Mouse (Mus musculus) MEL (cell line): ENCODE measurements around the gene Nploc4. TPM values are rescaled to one million over a fixed set of nuclear protein-coding genes. Genes with fewer than 3 reads are reported as not detected.

Experiments used
- DNase-seq: peaks from one replicate; pipeline ENCODE4 v3.0.0; 2011; ENCODE audit warnings: low read depth, low spot score
- H3K27ac ChIP-seq: 2 replicates; pipeline ENCODE4 v1.5.1; 2012; ENCODE audit warnings: low read depth, mild to moderate bottlenecking, control low read depth, low read length, moderate library complexity; ENCODE audit not compliant: control insufficient read depth
- H3K27me3 ChIP-seq, 2 experiments: fragments of 150-350 bp in 1 of 2; sonication (generic) in 1 of 2; 2 replicates each; pipeline ENCODE4 v1.6.1; 2012; ENCODE audit warnings: low read length in 2 of 2, mild to moderate bottlenecking in 2 of 2, improper control_type of control experiment in 1 of 2, moderate library complexity in 1 of 2; ENCODE audit not compliant: insufficient read depth in 2 of 2, control insufficient read depth in 1 of 2
- H3K36me3 ChIP-seq, 2 experiments: 2 replicates each; pipeline ENCODE4 v1.6.1; 2012 to 2014; ENCODE audit warnings: low read length in 2 of 2, improper control_type of control experiment in 1 of 2, inconsistent platforms in 1 of 2, mild to moderate bottlenecking in 1 of 2; ENCODE audit not compliant: insufficient read depth in 2 of 2, control insufficient read depth in 1 of 2
- H3K4me1 ChIP-seq, 2 experiments: fragments of 150-350 bp in 1 of 2; sonication (generic) in 1 of 2; 2 replicates each; pipeline ENCODE4 v1.6.1; 2012; ENCODE audit warnings: low read length in 2 of 2, improper control_type of control experiment in 1 of 2, mild to moderate bottlenecking in 1 of 2; ENCODE audit not compliant: insufficient read depth in 2 of 2, control insufficient read depth in 1 of 2
- H3K4me3 ChIP-seq, 2 experiments: fragments of 150-350 bp in 1 of 2; sonication (generic) in 1 of 2; 2 replicates each; pipeline ENCODE4 v1.5.1; 2012; ENCODE audit warnings: low read depth in 2 of 2, low read length in 2 of 2, mild to moderate bottlenecking in 2 of 2, moderate library complexity in 2 of 2, control low read depth in 1 of 2, improper control_type of control experiment in 1 of 2; ENCODE audit not compliant: control insufficient read depth in 1 of 2, insufficient read depth in 1 of 2
- H3K79me2 ChIP-seq: 2 replicates; pipeline ENCODE4 v1.6.1; 2012; ENCODE audit warnings: mild to moderate bottlenecking, low read length, moderate library complexity; ENCODE audit not compliant: control insufficient read depth, poor library complexity, insufficient read depth
- H3K9ac ChIP-seq: 2 replicates; pipeline ENCODE4 v1.6.1; 2012; ENCODE audit warnings: low read depth, mild to moderate bottlenecking, control low read depth, low read length, moderate library complexity; ENCODE audit not compliant: control insufficient read depth, poor library complexity, severe bottlenecking
- H3K9me3 ChIP-seq: fragments of 150-350 bp; sonication (generic); replicated peaks from 2 replicates; pipeline ENCODE4 v1.6.1; 2012; ENCODE audit warnings: mild to moderate bottlenecking, low read length, improper control_type of control experiment, moderate library complexity; ENCODE audit not compliant: insufficient read depth
- CTCF ChIP-seq, 3 experiments: IDR thresholded peaks in 2 of 3; conservative IDR thresholded peaks in 1 of 3; 2 replicates each; pipeline ENCODE4 v1.5.1; 2011 to 2012; ENCODE audit warnings: low read length in 3 of 3, low read depth in 2 of 3, mild to moderate bottlenecking in 2 of 3, improper control_type of control experiment in 1 of 3, inconsistent platforms in 1 of 3, mixed read lengths in 1 of 3, moderate library complexity in 1 of 3; ENCODE audit not compliant: control insufficient read depth in 1 of 3, insufficient read depth in 1 of 3, poor library complexity in 1 of 3, severe bottlenecking in 1 of 3
- GATA1 ChIP-seq: IDR thresholded peaks from 2 replicates; pipeline ENCODE4 v1.6.1; 2011; ENCODE audit warnings: low read depth, low read length, improper control_type of control experiment
- MXI1 ChIP-seq: IDR thresholded peaks from 2 replicates; pipeline ENCODE4 v1.6.1; 2011; ENCODE audit warnings: mild to moderate bottlenecking, low read depth, low read length, improper control_type of control experiment
- RAD21 ChIP-seq: IDR thresholded peaks from 2 replicates; pipeline ENCODE4 v1.6.1; 2011; ENCODE audit warnings: mild to moderate bottlenecking, low read depth, low read length, improper control_type of control experiment
- SIN3A ChIP-seq: IDR thresholded peaks from 2 replicates; pipeline ENCODE4 v1.6.1; 2012; ENCODE audit warnings: low read length, improper control_type of control experiment, inconsistent platforms
- SMC3 ChIP-seq: IDR thresholded peaks from 2 replicates; pipeline ENCODE4 v1.6.1; 2011; ENCODE audit warnings: low read depth, low read length, improper control_type of control experiment
- TAL1 ChIP-seq: IDR thresholded peaks from 2 replicates; pipeline ENCODE4 v1.6.1; 2012; ENCODE audit warnings: mild to moderate bottlenecking, inconsistent platforms, low read length, moderate library complexity, mixed read lengths
- ZC3H11A ChIP-seq: IDR thresholded peaks from 2 replicates; pipeline ENCODE4 v1.6.1; 2012; ENCODE audit warnings: low read depth, mild to moderate bottlenecking, inconsistent platforms, low read length, improper control_type of control experiment
- ZNF384 ChIP-seq: IDR thresholded peaks from 2 replicates; pipeline ENCODE4 v1.6.1; 2012; ENCODE audit warnings: low read depth, mild to moderate bottlenecking, inconsistent platforms, low read length, improper control_type of control experiment
- polyA plus RNA-seq, 2 experiments: library from polyadenylated mRNA; stranded (reverse) in 1 of 2; unstranded in 1 of 2; fragments of >175 nt in 1 of 2; fragments of >200 nt in 1 of 2; gene quantifications; 2 replicates each; pipeline versions ENCODE4 v1.2.1 to v1.2.4; 2012; ENCODE audit warnings: low replicate concordance in 2 of 2, low read depth in 1 of 2; ENCODE audit not compliant: insufficient read length in 2 of 2, insufficient read depth in 1 of 2, missing spikeins in 1 of 2
- total RNA-seq: library from RNA; depleted of rRNA; stranded (reverse); fragments of 300-350 nt; gene quantifications from 2 replicates; pipeline ENCODE4 v1.2.3, GENCODE M21; 2012

Gene Nploc4
- total and polyA plus RNA-seq, 3 experiments = 77.4 to 352 (median 117) TPM

DNA sequence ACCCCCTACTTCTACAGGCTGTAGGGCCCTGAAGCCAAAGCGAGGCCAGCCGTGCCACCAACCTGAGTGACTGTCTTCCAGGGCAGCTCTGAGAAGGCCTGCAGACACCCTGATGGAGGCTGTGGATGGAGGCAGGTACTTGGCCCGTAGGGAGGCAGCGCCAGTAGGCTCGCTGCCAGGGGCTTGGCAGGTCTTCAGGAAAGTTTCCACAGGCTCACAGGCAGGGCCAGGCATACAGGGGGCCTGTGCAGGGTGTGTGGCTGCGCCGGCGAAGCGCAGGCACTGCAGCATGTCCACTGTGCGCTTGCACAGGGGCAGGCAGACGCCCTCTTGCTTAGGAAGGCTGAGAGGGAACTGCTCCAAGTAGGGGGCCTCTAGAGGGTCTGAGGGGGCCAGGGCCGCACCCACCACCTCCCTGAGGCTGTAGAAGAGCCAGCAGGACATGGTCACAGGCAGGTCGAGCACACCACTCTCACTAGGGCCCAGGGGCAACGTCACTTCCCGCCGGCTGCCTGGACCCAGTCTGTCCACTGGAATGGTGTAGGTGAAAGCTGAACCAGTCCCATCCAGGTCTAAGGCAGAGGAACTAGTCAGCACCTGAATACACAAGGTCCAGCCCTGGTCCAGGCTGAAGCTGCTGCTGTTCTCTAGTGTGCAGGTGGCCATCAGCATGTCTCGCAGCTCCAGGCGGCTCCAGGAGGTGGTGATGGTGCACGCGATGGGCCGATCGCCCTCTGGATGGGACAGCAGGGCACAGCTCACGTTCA, 63.5 kb downstream of the Nploc4 start:
- Histone ChIP-seq H3K79me2 (peaks cover 11% of the 10 kb centered on the region), H3K36me3 (no peaks in the 10 kb centered on the region; a peak in 1 of 4 replicates), H3K4me3 (no peak overlapping the region), H3K27ac (no peak overlapping the region), H3K9me3 (no peaks in the 10 kb centered on the region)
- TF ChIP-seq TAL1 = no peak
- TF ChIP-seq, all 39 proteins: peak for 0
- Histone ChIP-seq H3K27me3 (no peaks in the 10 kb centered on the region), H3K4me1 (peaks cover 5 to 9% of the 10 kb centered on the region in 2 experiments; a peak in 3 of 4 replicates), H3K9ac (no peak overlapping the region)
- DNase-seq = no peak

DNA sequence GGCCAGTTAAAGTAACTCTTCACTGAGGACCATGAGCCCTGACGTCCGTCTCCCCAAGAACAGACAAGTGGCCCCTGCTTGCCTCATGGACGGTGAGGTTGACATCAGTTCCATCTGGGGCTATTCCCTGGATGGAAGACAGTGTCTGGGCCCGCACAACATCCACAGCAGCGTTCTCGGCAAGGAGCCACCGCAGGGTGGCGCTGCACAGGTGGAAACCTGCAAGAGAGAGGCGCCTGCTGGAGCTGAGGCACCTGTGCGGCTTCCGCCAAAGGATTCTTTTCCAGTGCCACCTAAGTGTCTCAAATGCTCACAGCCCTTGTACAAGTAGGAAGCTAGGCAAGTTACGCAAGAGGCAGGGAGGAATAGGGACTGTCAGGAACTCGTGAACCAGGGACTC, 64.5 kb downstream of the Nploc4 start:
- Histone ChIP-seq H3K27me3 (no peaks in the 10 kb centered on the region), H3K27ac (no peak overlapping the region), H3K79me2 (peaks cover 9% of the 10 kb centered on the region), H3K4me3 (no peak overlapping the region), H3K36me3 (no peaks in the 10 kb centered on the region; a peak in 1 of 4 replicates), H3K4me1 (peaks cover 5 to 6% of the 10 kb centered on the region in 2 experiments; a peak in 3 of 4 replicates), H3K9ac (no peak overlapping the region), H3K9me3 (no peaks in the 10 kb centered on the region)
- TF ChIP-seq CTCF (IDR thresholded peaks at IDR 0.05 in 2 of 3, conservative IDR thresholded peaks at IDR 0.05 in 1 of 3; ENCODE audit: control insufficient read depth in 1 of 3, insufficient read depth in 1 of 3, low read depth in 2 of 3, low read length in 3 of 3, poor library complexity in 1 of 3, severe bottlenecking in 1 of 3) (peak in 2 of 3 experiments; percentile 4 to 25; a peak in 2 of 6 replicates), MXI1 (no peak), GATA1 (no peak)
- no peak for DNase-seq

DNA sequence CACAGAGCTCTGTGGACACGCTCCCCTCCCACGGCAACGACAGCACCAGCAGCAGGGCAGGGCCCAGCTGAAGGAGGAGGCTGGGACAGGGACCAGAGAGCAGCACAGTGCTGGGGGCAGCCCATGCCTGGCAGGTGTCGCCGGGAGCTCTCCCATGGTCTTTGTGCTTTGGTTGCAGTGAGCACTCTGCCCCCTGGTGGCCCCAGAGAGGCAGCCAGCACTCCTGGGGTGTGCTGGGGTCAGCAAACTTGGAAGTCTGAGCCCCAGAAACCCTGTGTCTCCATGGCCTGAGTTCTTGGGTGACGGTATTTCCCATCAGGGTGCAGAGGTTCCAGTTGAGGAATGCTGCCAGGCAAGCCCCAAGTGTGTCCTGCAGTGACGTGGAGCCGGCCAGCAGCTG, 67.9 kb downstream of the Nploc4 start:
- Histone ChIP-seq H3K79me2 (no peaks in the 10 kb centered on the region), H3K27me3 (no peaks in the 10 kb centered on the region), H3K9ac (no peak overlapping the region)
- TF ChIP-seq ZC3H11A (peak; percentile 50; the same call in 1 of the 2 replicates), SIN3A (0 out of 2 replicates have a peak, but pooled peaks have one; percentile 35), RAD21 (peak; percentile 57), ZNF384 (no peak), SMC3 (peak; percentile 80), CTCF (IDR thresholded peaks at IDR 0.05 in 2 of 3, conservative IDR thresholded peaks at IDR 0.05 in 1 of 3; ENCODE audit: control insufficient read depth in 1 of 3, insufficient read depth in 1 of 3, low read depth in 2 of 3, low read length in 3 of 3, poor library complexity in 1 of 3, severe bottlenecking in 1 of 3) (peak; percentile 63 to 95 (median 81))
- TF ChIP-seq, all 39 proteins: peak for 5
- peak; percentile 72 for DNase-seq
- Histone ChIP-seq H3K4me1 (no peaks in the 10 kb centered on the region), H3K27ac (no peak overlapping the region), H3K4me3 (no peak overlapping the region), H3K9me3 (no peaks in the 10 kb centered on the region), H3K36me3 (no peaks in the 10 kb centered on the region; a peak in 1 of 4 replicates)
